Mouse (Mus musculus): ENCODE measurements around the gene Lgals2.
"Not testable (repeated sequence)": the region's sequence is repeated elsewhere in the genome, so short reads cannot be mapped to it uniquely, and the experiment has no call there.

Lgals2 gene

DNA sequence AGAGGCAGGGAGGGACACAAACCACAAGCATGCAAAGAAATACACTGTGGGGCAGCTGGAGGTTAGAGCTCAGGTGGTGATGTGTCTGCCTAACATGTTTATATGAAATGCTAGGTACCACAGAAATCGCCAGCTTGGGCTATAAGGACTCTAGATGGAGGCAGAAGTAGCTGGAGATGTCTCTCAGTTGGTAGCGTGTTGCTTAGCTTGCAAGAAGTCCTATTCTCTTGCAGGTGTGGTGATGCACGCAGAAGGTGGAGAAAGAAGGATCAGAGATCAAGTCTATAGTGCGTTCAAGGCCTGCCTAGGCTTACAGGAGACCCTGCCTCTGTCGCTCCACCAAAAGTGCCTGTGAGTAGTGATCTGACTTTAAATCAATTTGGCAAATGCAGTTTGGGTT is 20.2 kb upstream of the Lgals2 start:
- DNase-seq (ENCODE audit: extremely low read depth, low read depth, low spot score): no peak

DNA sequence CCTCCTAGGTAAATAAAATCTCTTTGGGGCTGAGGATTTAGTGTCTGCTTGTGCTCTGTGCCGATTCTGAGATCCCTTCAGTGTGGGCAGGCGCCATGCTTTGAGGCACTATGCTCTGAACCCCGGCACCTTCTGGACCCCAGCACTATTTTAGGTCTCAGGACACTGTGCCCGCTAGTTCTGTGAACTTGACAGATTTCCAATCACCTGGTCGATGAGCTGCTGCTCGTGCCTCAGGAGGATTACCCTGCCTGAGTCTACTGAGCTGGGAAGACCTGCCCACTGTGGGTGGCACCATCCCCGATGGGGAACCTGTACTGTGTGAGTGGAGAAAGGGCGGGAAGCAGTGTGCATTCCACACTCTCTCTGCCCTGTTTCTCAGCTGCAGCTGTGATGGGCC is 19.7 kb upstream of the Lgals2 start:
- no peak for DNase-seq (ENCODE audit: extremely low read depth, low read depth, low spot score)

DNA sequence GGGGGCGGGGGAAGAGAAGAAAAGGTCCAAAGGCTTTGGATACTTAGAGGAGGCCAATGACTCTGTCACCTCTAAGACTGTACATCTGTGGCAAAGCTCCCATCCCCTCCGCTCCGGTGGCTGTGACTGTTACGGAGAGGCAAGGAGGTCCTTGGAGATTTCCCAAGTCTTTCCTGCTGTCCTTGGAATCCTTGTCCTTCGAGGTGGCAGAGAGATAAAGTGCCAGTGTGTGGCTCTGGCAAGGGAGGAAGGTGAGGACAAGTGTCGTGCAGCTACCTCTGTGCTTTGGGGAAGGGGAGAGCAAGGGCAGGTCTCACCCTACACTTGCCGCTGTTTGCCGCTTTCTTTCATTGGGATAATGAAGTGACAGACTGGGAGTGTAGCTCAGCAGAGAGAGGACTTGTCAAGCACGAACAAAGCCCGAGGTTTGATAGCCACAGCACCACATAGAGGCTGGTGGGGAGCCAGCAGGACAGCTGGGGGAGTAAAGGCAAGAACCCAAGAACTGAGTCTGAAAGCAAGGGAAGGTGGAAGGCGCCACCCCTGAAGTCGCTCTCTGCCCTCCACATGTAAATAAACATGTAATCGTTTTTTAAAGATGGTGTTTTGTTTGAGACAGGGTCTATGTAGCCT is 18.6 kb upstream of the Lgals2 start:
- no peak for DNase-seq (ENCODE audit: extremely low read depth, low read depth, low spot score)

DNA sequence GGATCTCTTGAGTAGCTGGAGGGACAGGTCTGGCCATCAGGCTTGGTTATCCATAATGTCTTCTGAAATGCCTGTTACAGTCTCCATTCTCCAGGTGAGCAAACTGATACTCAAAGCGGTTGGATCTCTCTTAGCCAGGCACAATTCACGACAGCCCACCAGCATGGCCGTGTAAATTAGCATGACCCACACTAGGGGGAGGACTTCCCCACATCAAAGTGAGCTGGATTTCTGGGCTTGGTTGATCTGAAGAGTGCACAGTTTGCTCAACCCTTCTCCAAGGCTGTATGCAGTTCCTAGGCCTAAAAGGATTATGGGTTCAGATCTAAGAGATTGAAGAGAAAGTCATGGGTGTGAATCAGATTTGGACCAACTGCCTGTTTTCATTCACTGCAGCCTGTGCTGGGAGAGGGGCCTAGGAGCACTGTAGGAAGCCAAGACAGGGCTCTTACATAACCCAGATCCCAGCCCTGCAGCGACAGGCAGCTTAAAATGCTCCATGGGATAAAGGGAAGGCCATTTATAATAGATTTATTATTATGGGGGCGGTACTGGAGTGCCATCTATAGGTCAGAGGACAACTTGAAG is 16.8 kb upstream of the Lgals2 start:
- DNase-seq (ENCODE audit: extremely low read depth, low read depth, low spot score): peak; percentile 96

DNA sequence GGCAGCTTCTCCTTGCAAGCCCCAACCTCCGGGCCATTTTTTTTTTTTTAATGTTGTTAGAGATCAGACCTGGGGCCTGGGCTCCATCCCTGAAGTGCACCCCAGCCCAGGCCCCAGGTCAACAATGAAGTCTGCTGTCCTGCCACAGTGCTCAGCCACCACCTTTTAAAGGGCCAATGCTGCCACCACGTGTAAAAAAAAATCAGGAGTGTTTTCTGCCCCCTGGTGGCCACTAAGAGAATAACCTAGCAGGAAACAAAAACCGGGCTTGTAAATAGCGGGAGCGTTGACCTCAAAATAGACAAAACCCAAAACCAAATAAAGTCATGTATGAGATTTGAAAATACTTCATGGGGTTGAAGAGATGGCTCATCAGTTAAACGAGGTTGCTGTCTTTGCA is 14.4 kb upstream of the Lgals2 start:
- DNase-seq (ENCODE audit: extremely low read depth, low read depth, low spot score): no peak

DNA sequence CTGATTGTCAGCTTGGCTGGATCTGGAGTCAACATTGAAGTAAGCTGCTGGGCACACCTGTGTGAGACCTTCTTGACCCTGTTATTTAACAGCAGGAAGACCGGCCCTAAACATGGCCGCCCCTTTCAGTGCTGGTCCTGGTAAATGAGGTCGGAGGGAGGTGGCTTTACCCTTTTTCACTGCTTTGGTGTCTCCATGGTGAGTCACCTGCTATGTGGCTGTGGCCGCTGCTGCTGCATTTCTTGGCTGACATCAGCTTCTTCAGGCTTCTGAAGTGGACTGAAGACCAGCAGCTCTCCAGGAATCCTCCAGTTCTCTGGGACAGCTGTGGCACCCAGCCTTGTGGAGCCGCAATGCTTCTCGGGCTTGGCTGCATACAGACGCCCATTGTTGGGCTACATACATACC is 13.5 kb upstream of the Lgals2 start:
- DNase-seq (ENCODE audit: extremely low read depth, low read depth, low spot score): no peak

DNA sequence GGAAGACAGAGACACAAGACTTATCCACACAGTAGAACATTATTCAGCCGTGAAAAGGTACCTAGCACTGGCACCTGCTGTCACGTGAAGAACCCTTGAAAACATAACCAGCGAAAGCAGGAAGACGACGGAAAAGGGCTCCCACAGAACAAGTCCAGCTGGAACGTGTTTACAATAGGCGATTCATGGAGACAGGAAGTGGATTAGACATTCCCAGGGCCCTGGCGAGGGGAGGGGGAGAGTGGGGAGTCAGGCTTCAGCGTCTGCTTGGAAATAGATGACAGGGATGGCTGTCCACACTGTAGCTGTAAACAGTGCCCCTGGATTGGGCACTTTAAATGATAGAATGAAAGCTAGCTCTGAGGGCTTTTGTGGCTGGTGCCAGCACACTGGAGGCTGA is 13.1 kb upstream of the Lgals2 start:
- no peak for DNase-seq (ENCODE audit: extremely low read depth, low read depth, low spot score)

DNA sequence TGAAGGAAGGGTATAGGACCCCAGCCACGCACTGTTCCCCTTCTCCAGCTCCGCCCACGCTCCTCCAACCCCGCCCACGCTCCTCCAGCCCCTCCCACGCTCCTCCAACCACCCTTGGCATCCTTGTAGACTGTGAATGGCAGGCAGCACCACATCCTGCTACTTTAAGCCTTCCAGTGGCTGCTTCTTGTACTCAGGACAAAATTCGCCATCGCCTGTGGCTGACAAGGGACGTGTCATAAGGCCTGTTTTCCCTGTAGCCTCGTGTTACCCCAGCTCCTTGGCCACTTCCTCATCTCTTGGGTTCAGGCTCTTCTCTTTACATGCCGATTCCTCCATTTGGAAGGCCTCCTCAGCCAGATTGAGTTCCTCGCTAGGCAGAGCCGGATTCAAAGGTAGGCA is 8.5 kb upstream of the Lgals2 start:
- no peak for DNase-seq (ENCODE audit: extremely low read depth, low read depth, low spot score)

DNA sequence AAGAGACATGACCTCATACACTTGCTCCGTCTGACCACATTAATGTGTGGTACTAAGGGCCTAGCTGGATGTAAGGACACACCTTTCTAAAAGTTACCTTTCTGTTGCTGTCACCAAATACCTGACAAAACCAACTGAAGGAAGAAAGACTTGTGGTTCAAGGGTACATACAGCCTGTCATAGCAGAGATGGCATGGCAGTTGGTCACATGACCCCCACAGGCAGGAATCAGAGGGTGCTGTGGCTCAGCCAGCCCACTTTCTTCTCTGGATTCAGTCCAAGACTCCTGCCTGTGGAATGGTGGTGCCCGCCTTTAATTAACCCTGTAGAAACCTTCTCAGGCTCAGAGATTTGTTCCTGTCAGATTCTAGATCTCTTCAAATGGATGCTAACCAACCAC is 7.8 kb upstream of the Lgals2 start:
- DNase-seq (ENCODE audit: extremely low read depth, low read depth, low spot score): no peak

DNA sequence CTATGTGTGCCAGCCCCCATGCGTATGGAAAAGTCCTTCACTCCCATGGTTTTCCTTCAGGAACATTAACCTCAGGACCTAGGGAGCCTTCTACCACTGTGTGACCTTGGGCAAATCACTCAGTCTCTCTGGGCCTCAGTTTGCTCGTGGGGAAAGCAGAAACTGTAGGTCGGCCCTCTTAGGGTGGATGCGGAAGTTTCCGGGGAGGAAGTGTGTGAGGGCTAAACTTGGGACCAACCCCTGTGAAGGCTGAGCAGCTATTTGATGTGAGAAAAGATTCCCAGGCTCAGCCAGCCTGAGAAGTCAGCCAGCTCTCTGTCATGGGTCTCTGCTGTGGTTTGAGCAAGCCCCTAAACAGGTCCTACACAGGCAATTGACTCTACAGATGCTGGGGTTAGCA is 7.0 kb upstream of the Lgals2 start:
- DNase-seq (ENCODE audit: extremely low read depth, low read depth, low spot score): no peak

DNA sequence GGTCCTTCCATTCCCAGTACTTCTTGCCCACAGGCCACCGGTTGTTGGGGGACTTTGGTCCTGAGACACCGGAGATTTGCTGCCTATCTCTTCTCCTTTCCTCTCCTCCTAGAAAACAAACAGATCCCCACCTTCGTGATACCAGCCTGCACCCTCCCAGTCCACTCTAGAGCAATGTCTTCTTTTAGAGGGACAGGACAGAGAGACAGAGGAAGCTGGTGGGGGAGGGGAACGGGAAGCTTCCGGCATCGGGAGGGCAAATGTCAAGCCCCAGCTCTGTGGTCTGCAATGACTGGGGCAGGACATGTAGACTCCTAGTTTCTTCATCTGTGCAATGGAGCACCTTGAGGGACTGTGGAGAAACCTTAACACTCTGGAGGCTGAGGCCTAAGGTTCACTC is 4.4 kb upstream of the Lgals2 start:
- no peak for DNase-seq (ENCODE audit: extremely low read depth, low read depth, low spot score)

DNA sequence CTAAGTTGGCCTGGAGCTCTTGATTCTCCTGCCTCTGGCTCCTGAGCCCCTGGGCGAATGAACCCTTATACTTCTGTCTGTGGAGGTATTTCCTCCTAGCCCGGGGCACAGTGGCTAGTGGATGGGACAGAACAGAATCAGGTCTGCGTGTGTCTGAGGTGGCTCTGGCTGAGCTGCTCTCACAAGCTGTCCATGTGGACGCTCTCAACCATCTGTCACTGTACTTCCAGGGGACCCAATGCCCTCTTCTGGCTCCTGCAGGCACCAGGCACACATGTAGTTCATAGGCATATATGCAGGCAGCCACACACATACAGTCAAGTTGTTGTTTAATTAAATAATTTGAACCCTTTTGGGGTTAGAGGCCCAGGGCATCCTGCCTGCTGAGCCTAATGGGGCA is 4.0 kb upstream of the Lgals2 start:
- no peak for DNase-seq (ENCODE audit: extremely low read depth, low read depth, low spot score)

DNA sequence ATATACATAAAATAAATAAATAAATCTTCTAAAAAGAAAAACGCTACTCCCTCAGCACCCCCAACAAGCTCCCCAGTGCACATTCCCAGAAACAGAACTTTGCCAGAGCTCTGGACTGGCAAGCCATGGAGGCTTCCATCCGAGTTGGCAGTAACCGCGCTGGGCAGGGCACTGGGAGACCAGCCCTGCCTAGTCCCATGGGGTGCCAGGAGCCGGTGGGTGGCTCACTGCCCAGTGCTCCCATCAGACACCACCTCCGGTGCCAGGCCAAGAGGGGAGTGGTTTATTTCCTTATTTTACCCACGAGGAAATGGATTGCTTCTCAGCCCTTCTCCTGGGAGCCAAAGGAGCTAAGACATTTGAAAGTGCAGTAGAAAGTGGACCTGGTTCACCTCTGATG is 1.7 kb upstream of the Lgals2 start:
- DNase-seq (ENCODE audit: extremely low read depth, low read depth, low spot score): no peak

DNA sequence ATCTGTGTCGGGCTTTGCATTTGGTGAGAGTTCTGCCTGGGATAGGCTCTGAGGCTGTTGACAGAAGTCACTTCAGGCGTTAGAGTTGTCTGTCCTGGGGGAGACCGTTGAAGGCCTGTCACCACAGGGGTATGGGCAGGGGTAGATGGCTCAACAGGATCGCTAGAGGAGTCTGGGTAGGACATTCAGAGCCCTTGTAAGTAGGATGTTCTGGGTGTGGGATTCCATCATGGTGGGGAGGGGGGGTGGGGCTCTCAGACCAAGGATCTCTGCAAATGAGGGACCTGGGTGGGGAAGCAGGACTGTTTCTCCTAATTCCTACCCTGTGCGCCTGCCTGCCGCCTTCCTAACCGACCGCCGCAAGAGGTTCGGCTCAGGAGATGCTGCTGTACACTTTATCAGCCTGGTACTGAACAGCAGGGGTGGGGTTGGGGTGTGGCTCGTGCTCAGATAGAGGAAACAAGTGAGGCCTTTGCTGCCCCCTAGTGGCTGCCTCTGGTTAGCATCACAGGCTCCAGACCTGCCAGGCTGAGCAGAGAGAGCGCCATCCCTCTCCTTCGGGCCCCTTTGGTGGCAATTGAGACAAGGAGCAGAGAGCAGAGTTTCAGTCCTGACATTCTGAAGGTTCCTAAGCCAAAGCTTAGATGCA is 3.7 kb downstream of the Lgals2 start:
- no peak for DNase-seq (ENCODE audit: extremely low read depth, low read depth, low spot score)

DNA sequence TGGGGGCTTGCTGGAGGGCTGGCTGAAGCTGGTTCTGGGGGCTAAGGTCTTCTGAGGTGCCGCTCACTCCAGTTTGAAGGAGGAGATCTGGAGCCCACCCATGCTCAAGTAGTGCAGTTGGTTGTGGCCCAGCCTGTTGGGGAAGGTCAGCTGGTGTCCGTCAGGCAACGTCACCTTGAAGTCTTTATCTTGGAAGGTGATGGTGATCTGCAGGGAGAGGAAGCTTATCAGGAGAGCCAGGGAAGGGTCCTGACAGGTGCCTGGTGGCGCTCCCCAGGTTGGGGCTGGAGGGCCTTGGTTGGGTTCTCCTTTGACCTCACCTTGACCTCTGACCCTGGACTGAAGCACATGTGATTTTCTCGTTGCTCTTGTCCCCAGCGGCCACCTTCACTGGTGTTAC is 4.4 kb downstream of the Lgals2 start:
- no peak for DNase-seq (ENCODE audit: extremely low read depth, low read depth, low spot score)

DNA sequence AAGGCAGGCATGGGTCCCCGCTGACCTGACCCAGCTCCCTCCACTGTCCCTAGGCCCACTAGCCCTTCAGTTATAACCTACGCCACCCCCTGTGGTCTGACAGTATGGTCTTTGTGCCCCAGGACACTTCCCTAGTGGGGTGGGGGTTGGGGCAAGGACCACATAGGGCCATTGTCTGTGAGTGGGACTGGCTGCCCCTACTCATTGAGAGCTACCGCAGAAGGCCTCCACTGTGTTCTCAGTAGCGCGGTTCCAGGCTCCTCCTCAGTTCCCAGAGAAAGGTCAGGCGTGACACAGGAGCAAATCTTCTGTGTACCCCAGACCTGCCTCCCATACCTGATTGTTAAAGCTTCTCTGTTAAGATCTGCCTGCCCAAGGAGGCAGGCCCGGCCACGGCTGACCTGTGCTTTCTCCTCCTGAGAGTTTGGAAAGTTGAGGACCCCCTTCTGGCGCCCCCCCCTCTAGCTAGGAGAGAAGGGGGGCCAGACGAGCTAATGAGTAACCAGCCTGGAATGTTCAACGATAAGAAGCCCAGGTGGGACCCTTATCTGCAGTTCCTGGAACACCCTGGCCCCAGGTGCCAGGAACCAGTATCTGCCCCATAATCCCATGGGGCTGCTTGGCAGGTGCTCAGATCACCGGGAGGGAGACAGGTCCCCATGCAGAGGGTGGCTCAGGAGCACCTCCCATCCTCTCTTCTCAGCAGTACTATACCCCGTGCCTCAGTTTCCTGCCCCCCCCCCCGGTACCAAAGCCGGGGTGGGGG is 5.1 kb downstream of the Lgals2 start:
- no peak for DNase-seq (ENCODE audit: extremely low read depth, low read depth, low spot score)

DNA sequence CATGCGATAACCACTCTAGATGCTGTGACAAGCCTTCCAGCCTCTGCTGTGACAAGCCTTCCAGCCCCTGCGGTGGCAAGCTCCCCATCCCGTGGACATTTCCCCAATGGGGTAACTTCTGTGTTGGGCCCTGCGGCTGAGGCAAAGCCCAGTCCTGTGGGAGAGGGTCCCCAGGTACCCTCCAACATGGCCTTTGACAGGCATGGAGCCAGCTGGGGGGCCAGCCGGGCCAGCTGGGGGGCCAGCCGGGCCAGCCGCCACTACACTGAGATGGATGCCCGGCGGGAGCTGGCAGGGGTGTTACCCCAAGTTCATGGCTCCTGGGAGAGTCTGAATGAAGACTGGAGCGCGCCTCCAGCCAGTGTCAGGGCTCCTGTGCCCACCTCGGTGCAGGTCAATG is 5.8 kb downstream of the Lgals2 start:
- DNase-seq (ENCODE audit: extremely low read depth, low read depth, low spot score): no peak

DNA sequence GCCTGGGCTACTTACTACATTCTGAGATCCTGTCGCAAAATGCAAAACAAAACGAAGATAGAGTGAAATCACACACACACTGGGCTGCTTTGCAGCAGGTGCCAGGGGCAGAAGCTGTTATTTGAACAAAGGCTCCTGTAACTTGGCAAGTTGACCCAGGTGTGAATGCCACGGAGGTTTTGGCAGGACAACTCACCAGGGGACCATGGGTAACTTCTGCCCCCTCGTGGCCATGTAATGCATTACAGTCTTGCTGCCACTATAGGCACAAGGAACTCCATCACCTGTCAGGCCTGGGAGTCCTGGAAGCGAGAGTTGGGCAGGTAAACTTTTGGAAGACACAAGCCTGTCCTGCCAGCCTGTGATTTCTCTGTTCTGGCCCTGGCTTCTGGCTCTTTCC is 6.9 kb downstream of the Lgals2 start:
- DNase-seq (ENCODE audit: extremely low read depth, low read depth, low spot score): no peak

DNA sequence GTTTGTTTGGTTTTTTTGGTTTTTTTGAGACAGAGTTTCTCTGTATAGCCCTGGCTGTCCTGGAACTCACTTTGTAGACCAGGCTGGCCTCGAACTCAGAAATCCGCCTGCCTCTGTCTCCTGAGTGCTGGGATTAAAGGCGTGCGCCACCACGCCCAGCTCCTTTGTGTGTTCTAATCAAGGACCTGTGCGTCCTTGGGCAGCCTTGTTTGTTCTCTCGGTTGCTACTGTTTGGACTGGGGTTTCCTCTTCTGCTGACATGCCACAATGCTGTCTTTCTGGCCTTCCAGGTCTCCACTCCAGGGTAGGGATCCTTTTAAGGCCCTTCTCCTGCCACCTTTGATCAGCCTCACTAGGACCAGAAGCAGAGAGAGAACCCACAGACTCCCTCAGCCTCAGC is 8.5 kb downstream of the Lgals2 start:
- not testable (repeated sequence) for DNase-seq (ENCODE audit: extremely low read depth, low read depth, low spot score)

DNA sequence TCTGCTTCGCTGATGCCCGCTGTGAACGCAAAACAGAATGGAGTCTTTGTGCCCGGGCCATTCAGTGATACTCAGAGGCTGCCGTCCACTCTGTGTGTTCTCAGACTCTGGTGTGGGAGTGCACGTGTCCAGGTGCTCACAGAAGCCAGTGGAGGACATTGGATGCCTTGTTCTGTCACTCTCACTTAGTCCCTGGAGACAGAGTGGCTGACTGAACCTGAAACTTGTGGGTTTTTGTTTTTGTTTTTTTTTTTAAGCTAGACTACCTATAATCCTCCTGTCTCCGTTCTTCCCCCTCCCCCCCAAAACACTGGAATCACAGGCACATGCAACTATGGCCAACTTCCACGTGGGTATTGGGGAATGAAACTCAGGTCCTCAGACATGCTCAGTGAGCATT is 9.0 kb downstream of the Lgals2 start:
- no peak for DNase-seq (ENCODE audit: extremely low read depth, low read depth, low spot score)

DNA sequence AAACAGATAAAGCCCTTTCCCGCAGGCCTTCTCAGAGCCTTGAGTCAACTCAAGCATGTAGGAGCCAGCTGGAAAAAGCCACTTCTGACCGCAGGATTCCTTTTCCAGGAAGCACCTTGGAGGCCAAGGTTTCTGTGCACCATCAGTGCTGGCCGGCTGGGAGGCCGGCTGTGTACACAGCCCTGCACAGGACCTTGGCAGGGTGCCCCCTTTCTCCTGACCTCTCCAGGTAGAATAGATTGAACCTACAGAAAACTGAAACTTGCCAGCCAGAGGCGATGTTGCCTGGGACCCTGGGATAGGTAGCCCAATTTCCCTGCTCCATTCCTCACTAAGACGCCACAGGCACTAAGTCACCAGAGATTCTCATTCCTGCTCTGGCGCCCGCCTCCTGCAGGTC is 9.5 kb downstream of the Lgals2 start:
- DNase-seq (ENCODE audit: extremely low read depth, low read depth, low spot score): no peak

DNA sequence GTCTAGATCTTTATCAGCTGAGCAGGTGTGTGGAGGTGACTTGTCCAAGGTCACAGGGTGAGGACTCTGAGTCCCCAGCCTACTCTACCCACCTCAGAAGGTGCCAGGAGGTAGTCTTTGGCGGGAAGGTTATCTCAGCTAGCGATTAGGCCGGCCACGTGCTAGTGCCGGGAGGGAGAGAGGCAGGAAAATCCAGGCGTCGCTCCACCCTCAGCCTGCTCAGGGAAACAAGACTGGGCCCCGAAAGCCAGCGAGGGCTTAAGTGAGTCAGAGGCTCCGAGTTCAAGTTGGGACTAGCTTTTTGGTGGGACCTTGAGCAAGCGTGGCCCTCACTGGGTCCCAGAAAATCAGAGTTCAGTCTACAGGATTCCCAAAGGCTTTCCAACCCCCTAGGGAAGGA is 10.0 kb downstream of the Lgals2 start:
- no peak for DNase-seq (ENCODE audit: extremely low read depth, low read depth, low spot score)
